28 mouse cellular contexts compared by ENCODE assay signal in the genomic region with DNA sequence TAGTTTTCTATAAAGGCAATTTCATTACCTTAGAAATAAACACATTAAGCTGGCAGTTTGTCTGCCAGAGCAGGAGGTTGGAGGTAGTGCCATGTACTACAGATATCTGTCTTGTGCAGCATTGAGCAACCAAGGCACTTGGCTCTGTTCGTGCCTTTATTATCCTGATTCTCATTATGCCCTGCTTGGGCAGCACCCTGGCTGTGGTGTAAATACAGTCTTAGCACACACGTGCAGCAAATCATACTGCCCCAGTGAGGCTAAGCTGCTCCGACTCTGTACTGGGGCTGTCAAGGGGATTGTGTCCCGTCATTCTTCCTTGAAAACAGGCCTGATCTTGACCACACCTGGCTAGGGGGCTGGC. TPM values are rescaled to one million over a fixed set of nuclear protein-coding genes. Genes with fewer than 3 reads are reported as not detected.
DNase-seq lines count a peak whose midpoint lies in the region; ATAC-seq and TF ChIP-seq lines count a peak whose summit lies in the region.
"Had no signal": no experiment of that assay in that cellular context is flagged by ENCODE, and none has a peak within 500 bp of the region (broad histone marks: within the 10 kb centered on the region; RNA-seq: fewer than 3 reads in every experiment).

No protein-coding gene starts in this region.

- WGBS in cerebellum, adult 2 months, result 53% methylated on average over 4 of the region's 4 CpGs
- 63% methylated on average over 4 of the region's 4 CpGs for WGBS in midbrain, embryonic 12.5 days
- WGBS in midbrain, embryonic 10.5 days, result 87% methylated on average over 4 of the region's 4 CpGs
- 50% methylated on average over 4 of the region's 4 CpGs for WGBS in midbrain, embryonic 13.5 days
- 34% methylated on average over 4 of the region's 4 CpGs for WGBS in neural tube, embryonic 15.5 days

- no peaks in the 10 kb centered on the region for H3K27me3 ChIP-seq in cerebellum, adult 2 months (ENCODE audit: control insufficient read depth, insufficient read depth, low read length)
- H3K27me3 ChIP-seq in midbrain, embryonic 12.5 days, result no peaks in the 10 kb centered on the region
- H3K27me3 ChIP-seq in midbrain, embryonic 10.5 days (ENCODE audit: low read depth, poor library complexity, severe bottlenecking), result no peaks in the 10 kb centered on the region
- no peaks in the 10 kb centered on the region for H3K27me3 ChIP-seq in midbrain, embryonic 13.5 days
- no peaks in the 10 kb centered on the region for H3K27me3 ChIP-seq in neural tube, embryonic 15.5 days (replicated peaks)
- H3K27me3 ChIP-seq: embryonic facial prominence, embryonic 15.5 days; heart, embryonic 12.5 days; liver, embryonic 13.5 days; Patski; stomach, embryonic 15.5 days had no signal

- no peak for TF ChIP-seq POLR2A in cerebellum, adult 2 months (IDR thresholded peaks at IDR 0.05; ENCODE audit: borderline replicate concordance, insufficient read depth, low read length)

- no peak for DNase-seq in cerebellum, adult 2 months
- no peak for DNase-seq in cerebellum, postnatal 14 days
- DNase-seq in midbrain, embryonic 10.5 days (ENCODE audit: low spot score), result no peak
- no peak for DNase-seq in frontal cortex, adult 2 months (ENCODE audit: extremely low spot score in 1 of 2, low spot score in 1 of 2)
- no peak for DNase-seq in adrenal gland, postnatal 10 days
- DNase-seq: adrenal gland, adult 8-10 months; cerebellum, postnatal 36 days; gastrocnemius, adult 2 months; kidney, adult 8-10 months; kidney, postnatal 36 days; layer of hippocampus, adult 9-11 months; liver, embryonic 13.5 days; lung, embryonic 14.5 days; lung, postnatal 4 days; right cerebral cortex, postnatal 25 days; thymus, adult 18-20 months; thymus, postnatal 4 days had no signal

- peak overlapping the region; percentile 57; the same call in 1 of the 2 replicates for H3K27ac ChIP-seq in cerebellum, adult 2 months (ENCODE audit: insufficient read depth, low read length)
- H3K27ac ChIP-seq in midbrain, embryonic 12.5 days (replicated peaks), result peak overlapping the region; percentile 50
- H3K27ac ChIP-seq in midbrain, embryonic 10.5 days (replicated peaks), result no peak overlapping the region
- peak overlapping the region; percentile 77 for H3K27ac ChIP-seq in midbrain, embryonic 13.5 days
- peak overlapping the region; percentile 77 for H3K27ac ChIP-seq in neural tube, embryonic 15.5 days (replicated peaks)
- H3K27ac ChIP-seq: embryonic facial prominence, embryonic 15.5 days; gastrocnemius, adult 2 months; left cerebral cortex, adult 2 months; liver, embryonic 13.5 days; stomach, embryonic 15.5 days had no signal

- peaks cover 3% of the 10 kb centered on the region; the same call in 1 of the 2 replicates for H3K9me3 ChIP-seq in midbrain, embryonic 12.5 days
- no peaks in the 10 kb centered on the region for H3K9me3 ChIP-seq in midbrain, embryonic 10.5 days (replicated peaks)
- no peaks in the 10 kb centered on the region for H3K9me3 ChIP-seq in midbrain, embryonic 13.5 days
- H3K9me3 ChIP-seq in neural tube, embryonic 15.5 days (replicated peaks), result no peaks in the 10 kb centered on the region
- H3K9me3 ChIP-seq: embryonic facial prominence, embryonic 15.5 days; heart, embryonic 12.5 days; liver, embryonic 13.5 days; stomach, embryonic 15.5 days had no signal

- no peak overlapping the region for H3K4me3 ChIP-seq in cerebellum, adult 2 months (replicated peaks; ENCODE audit: insufficient read depth, low read depth, low read length)
- no peak overlapping the region for H3K4me3 ChIP-seq in midbrain, embryonic 12.5 days
- no peak overlapping the region for H3K4me3 ChIP-seq in midbrain, embryonic 10.5 days
- H3K4me3 ChIP-seq in midbrain, embryonic 13.5 days (replicated peaks), result no peak overlapping the region
- H3K4me3 ChIP-seq in neural tube, embryonic 15.5 days (replicated peaks), result no peak overlapping the region
- H3K4me3 ChIP-seq: embryonic facial prominence, embryonic 15.5 days; gastrocnemius, adult 2 months; heart, embryonic 12.5 days; left cerebral cortex, adult 2 months; liver, embryonic 13.5 days; stomach, embryonic 15.5 days had no signal

- H3K9ac ChIP-seq in midbrain, embryonic 12.5 days (replicated peaks), result no peak overlapping the region
- H3K9ac ChIP-seq in midbrain, embryonic 13.5 days (replicated peaks), result no peak overlapping the region
- H3K9ac ChIP-seq in neural tube, embryonic 15.5 days (replicated peaks), result no peak overlapping the region
- H3K9ac ChIP-seq: embryonic facial prominence, embryonic 15.5 days; heart, embryonic 12.5 days; liver, embryonic 13.5 days; lung, embryonic 14.5 days; stomach, embryonic 15.5 days had no signal

- H3K4me1 ChIP-seq in cerebellum, adult 2 months (ENCODE audit: control insufficient read depth, insufficient read depth, low read length), result peaks cover 10% of the 10 kb centered on the region
- peaks cover 21% of the 10 kb centered on the region for H3K4me1 ChIP-seq in midbrain, embryonic 12.5 days
- peaks cover 19% of the 10 kb centered on the region for H3K4me1 ChIP-seq in midbrain, embryonic 10.5 days
- peaks cover 38% of the 10 kb centered on the region for H3K4me1 ChIP-seq in midbrain, embryonic 13.5 days (replicated peaks)
- peaks cover 28% of the 10 kb centered on the region for H3K4me1 ChIP-seq in neural tube, embryonic 15.5 days
- H3K4me1 ChIP-seq: embryonic facial prominence, embryonic 15.5 days; heart, embryonic 12.5 days; liver, embryonic 13.5 days; stomach, embryonic 15.5 days had no signal

- no peak for TF ChIP-seq CTCF in cerebellum, adult 2 months (IDR thresholded peaks at IDR 0.05; ENCODE audit: borderline replicate concordance, insufficient read depth, low read depth, low read length)

- H3K36me3 ChIP-seq in midbrain, embryonic 12.5 days, result peaks cover 24% of the 10 kb centered on the region
- H3K36me3 ChIP-seq in midbrain, embryonic 10.5 days, result peaks cover 27% of the 10 kb centered on the region
- H3K36me3 ChIP-seq in midbrain, embryonic 13.5 days, result peaks cover 28% of the 10 kb centered on the region
- 0 out of 2 replicates have a peak, but pooled peaks cover 4% of the 10 kb centered on the region for H3K36me3 ChIP-seq in neural tube, embryonic 15.5 days
- H3K36me3 ChIP-seq: embryonic facial prominence, embryonic 15.5 days; heart, embryonic 12.5 days; liver, embryonic 13.5 days; stomach, embryonic 15.5 days had no signal

- H3K4me2 ChIP-seq in midbrain, embryonic 12.5 days (replicated peaks), result 0 out of 2 replicates have a peak overlapping the region, but pooled peaks have one; percentile 0
- no peak overlapping the region for H3K4me2 ChIP-seq in midbrain, embryonic 13.5 days (replicated peaks)
- H3K4me2 ChIP-seq in neural tube, embryonic 15.5 days, result no peak overlapping the region
- H3K4me2 ChIP-seq: embryonic facial prominence, embryonic 15.5 days; heart, embryonic 12.5 days; liver, embryonic 13.5 days; lung, embryonic 14.5 days; stomach, embryonic 15.5 days had no signal

- peak; percentile 57; the same call in 1 of the 2 replicates for ATAC-seq in midbrain, embryonic 12.5 days (ENCODE audit: low FRiP score, low read depth)
- ATAC-seq in midbrain, embryonic 13.5 days, result peak; percentile 74
- ATAC-seq in neural tube, embryonic 15.5 days (ENCODE audit: low FRiP score), result peak; percentile 76
- ATAC-seq: Patski had no signal

RNA-seq across cellular contexts. Expression of gene Kcnk10, which starts 57.6 kb away (rescaled TPM):
- polyA plus RNA-seq in cerebellum, adult 2 months (2012; rRNA removed), result 24.0 and 25.2 TPM in 2 replicates
- polyA plus RNA-seq in midbrain, embryonic 12.5 days (2016; fragmentation: Nextera tagmentation; extraction: Ambion mirVana), result 49.5 and 59.0 TPM in 2 replicates
- polyA plus RNA-seq in midbrain, embryonic 10.5 days (2016; fragmentation: Nextera tagmentation; extraction: Ambion mirVana), result 17.7 and 33.2 TPM in 2 replicates
- 51.8 and 53.9 TPM in 2 replicates for polyA plus RNA-seq in midbrain, embryonic 13.5 days (2015; fragmentation: Nextera tagmentation; extraction: Ambion mirVana)
- polyA plus RNA-seq in neural tube, embryonic 15.5 days (2015; fragmentation: Nextera tagmentation; extraction: Ambion mirVana), result 30.0 and 31.5 TPM in 2 replicates
- polyA plus RNA-seq in frontal cortex, adult 2 months (2012; rRNA removed), result 6.3 TPM in 2 replicates
- 1 to 10 TPM in 1 of 2 experiments, under 1 TPM in 1; 0.81 to 1.9 TPM for total RNA-seq in adrenal gland, postnatal 10 days (2021)
- total RNA-seq: gastrocnemius, adult 2 months; granulocyte monocyte progenitor cell, adult 5-6 weeks; heart, postnatal 25 days had no signal
- polyA plus RNA-seq: limb, embryonic 11.5 days; liver, embryonic 13.5 days had no signal
